Mouse (Mus musculus): ENCODE measurements around the gene Hmgcs2.

- no peak for TF ChIP-seq CTCF (IDR thresholded peaks at IDR 0.05 in 2 of 3, conservative IDR thresholded peaks at IDR 0.05 in 1 of 3; ENCODE audit: control insufficient read depth in 1 of 3, insufficient read depth in 1 of 3, low read depth in 2 of 3, low read length in 3 of 3, poor library complexity in 1 of 3, severe bottlenecking in 1 of 3)
- TF ChIP-seq RCOR1 (IDR thresholded peaks at IDR 0.05; ENCODE audit: low read depth, low read length): no peak
- TF ChIP-seq HCFC1 (IDR thresholded peaks at IDR 0.05; ENCODE audit: low read depth, low read length): no peak
- no peak for TF ChIP-seq JUND (IDR thresholded peaks at IDR 0.05; ENCODE audit: low read depth, low read length)
- no peak for TF ChIP-seq ETS1 (IDR thresholded peaks at IDR 0.05; ENCODE audit: low read depth, low read length)
- TF ChIP-seq MXI1 (IDR thresholded peaks at IDR 0.05; ENCODE audit: low read depth, low read length): no peak
- no peak for TF ChIP-seq POLR2AphosphoS2 (IDR thresholded peaks at IDR 0.05; ENCODE audit: low read length)
- TF ChIP-seq POLR2A (IDR thresholded peaks at IDR 0.05; ENCODE audit: control insufficient read depth in 1 of 2, insufficient read depth in 1 of 2, low read depth in 1 of 2, low read length in 2 of 2, poor library complexity in 1 of 2): no peak
- TF ChIP-seq USF1 (IDR thresholded peaks at IDR 0.05; ENCODE audit: low read depth, low read length): no peak
- no peak for TF ChIP-seq EP300 (IDR thresholded peaks at IDR 0.05; ENCODE audit: low read depth in 1 of 2, low read length in 2 of 2)
- no peak for TF ChIP-seq MYB (IDR thresholded peaks at IDR 0.05; ENCODE audit: low read depth, low read length)
- TF ChIP-seq SIN3A (IDR thresholded peaks at IDR 0.05; ENCODE audit: low read length): no peak
- TF ChIP-seq USF2 (IDR thresholded peaks at IDR 0.05; ENCODE audit: borderline replicate concordance in 1 of 2, insufficient read depth in 1 of 2, low read depth in 1 of 2, low read length in 2 of 2): no peak
Observed at GRCm38 (mm10) chr3:98324235-98324634, 44.0 kb downstream of the Hmgcs2 start.

Measured in MEL (cell line).